Mouse (Mus musculus) T-helper 17 cell (primary cell): ENCODE measurements around the gene Myh10.

Experiments
- in situ Hi-C, 2 experiments: fragments of 300-600 bp; cut with MboI, MseI; formaldehyde crosslinking; loops; 1 replicate in 1 of 2; 2 replicates in 1 of 2; pipeline ENCODE4 v1.15.1; 2025; ENCODE audit warnings: high pct_unique_total_duplicates in 2 of 2

Myh10 gene

GRCm38 (mm10) chr11:68691321-68692009, at the start of gene Myh10:
Myh10 (plus strand) TSS chr11:68691559.
- in situ Hi-C loops: no loop called here

- in situ Hi-C loops: loop anchor here in 1 of 2 experiments (5.0 kb wide), 1 partner anchor 33 kb away; no protein-coding TSS in a partner anchor
These were observed 46.6 kb upstream of the Myh10 start for GRCm38 (mm10) chr11:68644781-68645180.

GRCm38 (mm10) chr11:68647808-68648207, 43.6 kb upstream of the Myh10 start:
- in situ Hi-C loops: no loop called here

- in situ Hi-C loops: no loop called here
These were observed 42.8 kb upstream of the Myh10 start for GRCm38 (mm10) chr11:68648385-68649148.

GRCm38 (mm10) chr11:68651518-68651917, 39.8 kb upstream of the Myh10 start:
- in situ Hi-C loops: no loop called here

- in situ Hi-C loops: no loop called here
These were observed 35.8 kb upstream of the Myh10 start for GRCm38 (mm10) chr11:68655524-68655923.

GRCm38 (mm10) chr11:68656887-68657685, 34.3 kb upstream of the Myh10 start:
- in situ Hi-C loops: no loop called here

GRCm38 (mm10) chr11:68657811-68658210, 33.5 kb upstream of the Myh10 start:
- in situ Hi-C loops: no loop called here

GRCm38 (mm10) chr11:68665331-68665730, 26.0 kb upstream of the Myh10 start:
- in situ Hi-C loops: no loop called here

GRCm38 (mm10) chr11:68666210-68666609, 25.1 kb upstream of the Myh10 start:
- in situ Hi-C loops: no loop called here

GRCm38 (mm10) chr11:68672270-68672970, 18.9 kb upstream of the Myh10 start:
- in situ Hi-C loops: no loop called here

- in situ Hi-C loops: no loop called here
These were observed 17.3 kb upstream of the Myh10 start for GRCm38 (mm10) chr11:68674071-68674470.

- in situ Hi-C loops: loop anchor here in 1 of 2 experiments (5.0 kb wide), 1 partner anchor 32 kb away; no protein-coding TSS in a partner anchor
These were observed 16.7 kb upstream of the Myh10 start for GRCm38 (mm10) chr11:68674643-68675042.

GRCm38 (mm10) chr11:68675274-68675673, 16.1 kb upstream of the Myh10 start:
- in situ Hi-C loops: loop anchor here in 1 of 2 experiments (5.0 kb wide), 1 partner anchor 33 kb away; no protein-coding TSS in a partner anchor

GRCm38 (mm10) chr11:68681254-68681839, 10.0 kb upstream of the Myh10 start:
- in situ Hi-C loops: no loop called here

GRCm38 (mm10) chr11:68682136-68682806, 9.1 kb upstream of the Myh10 start:
- in situ Hi-C loops: no loop called here

GRCm38 (mm10) chr11:68686001-68686400, 5.4 kb upstream of the Myh10 start:
- in situ Hi-C loops: no loop called here

- in situ Hi-C loops: no loop called here
These were observed 2.1 kb upstream of the Myh10 start for GRCm38 (mm10) chr11:68689304-68689703.

- in situ Hi-C loops: no loop called here
These were observed 894 bp upstream of the Myh10 start for GRCm38 (mm10) chr11:68690465-68690864.

- in situ Hi-C loops: no loop called here
These were observed 792 bp downstream of the Myh10 start for GRCm38 (mm10) chr11:68692010-68692692.
